Mouse (Mus musculus) ES-E14 (cell line): ENCODE measurements at regions not wholly inside any gene's neighbourhood (a gene's known extent, or its start where the extent isn't known, plus 50 kb on each side); places are given as distances from the start of the nearest gene placed in this dataset.

ENCODE experiments used
- HCFC1 ChIP-seq: IDR thresholded peaks from 2 replicates; pipeline ENCODE4 v1.6.1; 2012; ENCODE audit warnings: low read length, inconsistent platforms, borderline replicate concordance; ENCODE audit not compliant: insufficient read depth
- ZC3H11A ChIP-seq: IDR thresholded peaks from 2 replicates; pipeline ENCODE4 v1.6.1; 2012; ENCODE audit warnings: low read depth, mild to moderate bottlenecking, inconsistent platforms, low read length, borderline replicate concordance

DNA sequence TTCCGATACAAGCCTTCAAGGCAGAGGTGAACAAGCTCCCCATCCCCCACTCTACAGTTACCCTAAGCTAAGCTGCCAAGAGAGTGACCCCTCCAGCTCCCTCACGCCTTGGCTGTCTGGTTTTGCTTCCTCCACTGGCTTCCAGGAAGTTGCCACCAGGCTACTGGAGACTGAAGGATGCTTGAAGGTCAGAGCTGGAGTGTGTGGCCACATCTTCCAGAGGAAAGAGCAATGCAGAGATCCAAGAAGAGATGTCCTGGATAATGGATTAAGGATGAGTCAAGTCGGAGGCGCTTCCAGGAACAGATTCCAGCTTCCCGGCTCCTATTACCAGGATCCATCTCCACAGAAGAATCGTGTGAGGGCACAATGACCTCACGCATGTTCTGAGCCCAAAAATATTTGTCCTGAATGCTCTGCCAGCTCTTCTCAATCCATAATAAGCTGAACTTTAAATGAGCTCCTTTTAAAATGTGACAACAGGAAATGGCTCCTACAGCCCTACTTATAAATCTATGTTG, 318.5 kb downstream of the Qk start:
- TF ChIP-seq HCFC1 (no peak), ZC3H11A (no peak)
